Mouse (Mus musculus): ENCODE measurements around the gene Ica1.

The Ica1 gene

DNA sequence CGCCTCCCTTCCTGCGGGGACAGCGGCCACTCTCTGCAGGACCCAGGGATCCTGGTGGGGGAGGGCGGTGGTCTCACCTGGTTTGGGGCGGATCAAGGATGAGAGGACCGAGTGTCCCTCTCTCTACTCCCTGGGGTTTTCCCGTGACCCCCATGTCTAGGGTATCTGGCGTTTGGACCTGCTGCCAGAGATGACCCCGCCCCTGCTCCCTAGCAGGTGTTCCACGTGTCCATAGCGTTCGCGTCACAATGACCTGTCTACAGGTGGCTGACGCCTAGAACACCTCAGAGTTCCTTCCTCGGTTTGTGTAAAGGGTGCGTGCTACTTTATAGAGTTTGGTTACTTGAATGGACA is at the start of gene Ica1:
Gene Ica1 (minus strand): TSS at position 193 of the 354 bp plus-strand sequence.
- no peak for DNase-seq (ENCODE audit: low read depth, low spot score)

GRCm38 (mm10) chr6:8819866-8820265 is 41.6 kb upstream of the Ica1 start:
- DNase-seq (ENCODE audit: low read depth, low spot score): no peak

- DNase-seq (ENCODE audit: low read depth, low spot score): no peak
Observed at GRCm38 (mm10) chr6:8814332-8815002, 36.2 kb upstream of the Ica1 start.

GRCm38 (mm10) chr6:8802561-8803150 is 24.4 kb upstream of the Ica1 start:
- DNase-seq (ENCODE audit: low read depth, low spot score): no peak

DNA sequence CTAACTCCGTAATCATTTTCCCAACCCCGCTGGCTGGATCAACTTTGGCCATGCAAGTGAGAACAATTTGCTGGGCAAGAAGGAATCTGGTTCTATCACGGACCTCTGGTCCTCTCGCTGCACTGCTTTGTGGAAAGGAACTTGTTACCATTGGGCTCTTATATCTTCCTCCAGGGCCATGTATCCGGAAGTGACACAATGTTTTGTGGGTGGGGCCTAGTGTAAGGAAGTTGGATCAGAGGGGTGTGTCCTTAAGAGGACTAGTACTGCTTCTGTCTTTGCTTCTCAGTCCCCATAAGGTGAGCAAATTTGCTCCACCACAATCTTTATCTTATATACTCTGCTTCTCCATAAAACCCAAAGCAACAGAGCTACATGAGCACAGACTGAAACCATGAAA is 14.1 kb upstream of the Ica1 start:
- DNase-seq (ENCODE audit: low read depth, low spot score): no peak

DNA sequence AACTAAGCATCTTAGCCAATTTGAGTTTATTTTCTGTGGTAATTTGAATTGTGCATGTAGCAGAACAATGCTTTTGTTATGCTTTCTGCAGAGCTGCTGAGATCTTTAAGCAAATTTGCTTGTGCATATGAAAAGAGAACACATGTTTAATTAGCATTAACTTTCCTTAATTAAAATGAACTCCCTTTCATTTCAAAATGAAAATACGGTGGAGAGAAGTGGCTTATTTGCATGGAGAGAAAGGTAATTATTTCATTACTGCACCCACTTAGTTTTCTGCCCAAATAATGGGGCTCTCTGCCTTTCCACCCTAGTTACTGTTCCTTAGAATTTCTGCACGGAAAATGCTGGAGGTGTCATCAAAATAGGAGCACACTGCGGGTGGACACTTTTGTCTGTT is 13.5 kb upstream of the Ica1 start:
- DNase-seq (ENCODE audit: low read depth, low spot score): no peak

- no peak for DNase-seq (ENCODE audit: low read depth, low spot score)
Observed at GRCm38 (mm10) chr6:8780618-8781017, 2.3 kb upstream of the Ica1 start.

- DNase-seq (ENCODE audit: low read depth, low spot score): peak; percentile 72
Observed at GRCm38 (mm10) chr6:8777411-8778295, 635 bp downstream of the Ica1 start.

DNA sequence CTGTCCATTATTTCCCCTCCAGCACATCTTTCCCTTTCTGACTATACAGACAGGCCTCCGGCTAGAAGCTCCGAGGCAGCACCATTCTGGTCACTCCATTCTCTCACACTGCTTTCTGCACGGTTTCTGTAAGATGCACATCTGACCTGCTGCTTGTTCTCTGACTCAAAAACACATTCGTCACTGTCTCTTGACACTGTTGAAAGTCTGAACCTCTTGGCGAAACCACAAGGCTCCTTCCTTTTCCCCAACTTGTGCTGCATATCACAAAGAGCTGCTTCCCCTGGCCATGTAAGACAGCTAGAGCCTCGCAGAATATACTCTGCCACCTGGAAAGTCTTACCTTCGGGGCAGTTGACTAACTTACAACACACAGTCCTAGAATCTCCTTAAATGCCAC is 6.7 kb downstream of the Ica1 start:
- DNase-seq (ENCODE audit: low read depth, low spot score): no peak

GRCm38 (mm10) chr6:8770341-8770740 is 7.9 kb downstream of the Ica1 start:
- DNase-seq (ENCODE audit: low read depth, low spot score): no peak

GRCm38 (mm10) chr6:8769803-8770202 is 8.5 kb downstream of the Ica1 start:
- no peak for DNase-seq (ENCODE audit: low read depth, low spot score)

DNA sequence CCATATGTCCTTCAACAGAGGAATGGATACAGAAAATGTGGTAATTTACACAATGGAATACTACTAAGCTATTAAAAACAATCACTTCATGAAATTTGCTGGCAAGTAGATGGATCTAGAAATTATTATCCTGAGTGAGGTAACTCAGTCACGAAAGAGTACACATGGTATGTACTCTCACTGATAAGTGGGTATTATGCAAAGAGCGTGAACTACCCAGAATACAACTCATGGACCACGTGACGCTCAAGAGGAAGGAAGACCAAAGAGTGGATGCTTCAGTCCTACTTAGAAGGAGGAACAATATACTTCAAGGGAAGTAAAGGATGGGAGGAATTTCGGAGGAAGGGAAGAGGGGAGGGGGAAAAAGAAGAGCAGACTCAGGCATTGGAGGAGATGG is 11.6 kb downstream of the Ica1 start:
- no peak for DNase-seq (ENCODE audit: low read depth, low spot score)

- no peak for DNase-seq (ENCODE audit: low read depth, low spot score)
Observed at GRCm38 (mm10) chr6:8765801-8766200, 12.5 kb downstream of the Ica1 start.

DNA sequence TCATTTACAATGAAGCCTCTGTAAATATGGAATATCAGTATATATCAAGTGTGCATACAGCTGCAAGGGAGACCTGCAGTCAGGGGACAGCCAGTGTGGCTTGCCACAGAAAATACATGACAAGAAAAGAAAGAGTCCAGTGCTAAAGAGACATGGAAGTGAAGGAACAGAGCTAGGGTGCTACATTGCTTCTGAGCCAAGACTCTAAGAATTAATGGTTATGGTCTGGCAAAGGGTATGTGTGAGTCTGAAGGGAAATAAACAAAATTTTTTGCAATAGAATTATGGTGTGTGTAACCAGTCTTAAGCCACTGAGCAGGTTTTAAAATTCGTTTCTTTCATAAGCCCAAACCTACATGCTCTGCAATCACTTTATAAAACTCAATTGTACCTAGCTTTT is 13.2 kb downstream of the Ica1 start:
- DNase-seq (ENCODE audit: low read depth, low spot score): no peak

GRCm38 (mm10) chr6:8760708-8761294 is 17.5 kb downstream of the Ica1 start:
- DNase-seq (ENCODE audit: low read depth, low spot score): no peak

DNA sequence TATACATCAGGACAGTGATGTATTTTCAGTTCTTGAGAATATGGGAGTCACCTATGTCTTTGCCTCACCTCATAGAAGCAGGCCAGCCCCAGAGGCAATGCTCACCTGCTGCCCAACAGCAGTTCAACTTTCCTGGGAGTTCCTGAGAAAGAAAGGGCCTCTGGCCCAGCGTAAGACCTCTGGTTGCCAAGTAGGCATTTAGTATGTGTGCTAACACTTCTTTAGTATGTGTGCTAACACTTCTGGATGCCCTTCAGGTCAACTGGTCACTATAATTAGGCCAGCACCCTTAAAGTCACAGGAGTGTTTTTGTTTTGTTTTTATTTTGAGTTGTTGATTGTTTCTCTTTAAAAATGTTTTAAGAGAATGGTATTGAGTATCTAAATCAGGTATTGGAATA is 18.4 kb downstream of the Ica1 start:
- no peak for DNase-seq (ENCODE audit: low read depth, low spot score)

- DNase-seq (ENCODE audit: low read depth, low spot score): no peak
Observed at GRCm38 (mm10) chr6:8755760-8756276, 22.5 kb downstream of the Ica1 start.

GRCm38 (mm10) chr6:8754486-8754885 is 23.8 kb downstream of the Ica1 start:
- no peak for DNase-seq (ENCODE audit: low read depth, low spot score)

- DNase-seq (ENCODE audit: low read depth, low spot score): no peak
Observed at GRCm38 (mm10) chr6:8753723-8754036, 24.6 kb downstream of the Ica1 start.

DNA sequence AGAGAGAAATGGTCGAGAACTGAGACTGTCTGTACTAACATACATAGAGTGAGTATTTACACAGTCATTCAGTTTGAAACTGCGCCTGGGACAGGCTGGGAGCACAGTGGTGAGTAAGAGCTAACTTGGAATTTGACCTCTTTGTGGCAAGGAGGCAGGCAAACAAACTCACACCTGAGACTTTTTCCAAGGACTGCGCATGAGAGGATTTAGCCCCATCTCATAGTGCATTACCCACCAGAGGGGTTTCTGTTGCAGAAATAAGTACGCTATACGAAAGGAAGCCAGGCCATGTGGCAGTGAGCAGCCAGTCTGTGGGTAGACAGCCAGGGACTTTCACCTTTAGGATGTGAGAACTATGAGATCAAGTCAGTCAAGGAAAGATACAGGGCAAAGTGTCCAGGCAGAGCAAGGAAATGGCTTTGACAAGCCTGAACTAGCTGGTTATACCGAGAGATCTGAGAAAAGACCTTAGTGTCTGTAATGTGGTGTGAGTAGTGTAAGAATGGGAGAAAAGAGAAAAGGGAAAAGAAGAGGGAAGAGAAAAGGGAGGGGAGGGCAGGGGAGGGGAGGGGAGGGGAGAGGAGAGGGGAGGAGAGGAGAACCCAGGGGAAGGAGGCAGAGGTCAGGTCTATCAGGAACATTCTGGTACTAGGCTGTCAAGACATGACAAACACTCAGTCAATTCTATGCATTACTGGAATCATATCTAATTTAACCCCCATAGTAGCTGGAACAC is 25.1 kb downstream of the Ica1 start:
- DNase-seq (ENCODE audit: low read depth, low spot score): no peak

DNA sequence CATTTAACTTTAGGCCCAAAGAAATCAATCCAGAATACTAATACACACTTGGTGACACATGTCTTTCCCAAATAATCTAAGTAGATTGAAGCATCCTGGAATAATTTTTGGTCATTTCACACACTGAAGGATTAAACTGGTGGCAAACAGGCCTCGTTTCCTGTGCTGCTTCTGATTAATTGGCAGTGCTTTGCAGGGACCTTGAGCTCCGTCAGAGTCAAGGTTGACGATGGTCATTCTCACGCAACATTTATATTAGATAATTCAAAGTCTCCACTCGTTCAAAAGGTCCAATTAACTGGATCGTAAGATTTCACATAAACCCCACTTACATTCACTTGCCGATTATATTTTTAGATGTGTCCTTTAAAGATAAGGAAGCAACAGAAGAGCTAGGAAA is 33.4 kb downstream of the Ica1 start:
- no peak for DNase-seq (ENCODE audit: low read depth, low spot score)

All from mesoderm, embryonic 11.5 days (tissue).